Mouse (Mus musculus) natural killer cell, adult 2 months (primary cell): ENCODE data around the gene 2310011J03Rik.
"Not testable (repeated sequence)": the region's sequence is repeated elsewhere in the genome, so short reads cannot be mapped to it uniquely, and the experiment has no call there.

Experiments
- DNase-seq, 2 experiments: peaks; one replicate each; pipeline ENCODE4 v3.0.0; 2022; ENCODE audit warnings: low spot score in 2 of 2

The 2310011J03Rik gene

DNA sequence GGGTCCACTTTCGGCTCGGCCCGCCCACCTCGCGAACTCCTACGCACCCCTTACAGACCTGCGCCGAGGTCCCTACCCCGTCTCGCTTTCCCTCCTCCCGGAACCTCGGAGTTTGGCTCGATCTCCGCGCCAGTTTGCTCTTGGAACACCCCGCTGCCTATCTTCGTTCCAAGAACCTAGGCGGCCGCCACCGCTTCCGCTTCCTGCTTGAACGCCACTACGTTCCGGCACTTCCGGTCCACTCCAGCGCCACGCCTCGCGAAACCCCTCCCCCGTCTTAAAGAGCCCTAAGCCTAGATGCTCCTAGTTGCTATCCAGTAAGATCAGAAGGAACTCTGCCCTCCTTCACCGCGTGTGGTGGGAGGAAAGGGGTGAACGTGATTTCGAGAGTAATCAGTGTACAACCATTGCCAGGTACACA lies at the start of gene 2310011J03Rik:
TSS of gene 2310011J03Rik (minus strand) at position 198 of the 421 bp plus-strand sequence.
- peak; percentile 84 to 88 for DNase-seq

GRCm38 (mm10) chr10:80368392-80368791 lies 48.1 kb upstream of the 2310011J03Rik start:
- DNase-seq, result no peak

- no peak for DNase-seq
These were observed 47.6 kb upstream of the 2310011J03Rik start for GRCm38 (mm10) chr10:80367954-80368353.

DNA sequence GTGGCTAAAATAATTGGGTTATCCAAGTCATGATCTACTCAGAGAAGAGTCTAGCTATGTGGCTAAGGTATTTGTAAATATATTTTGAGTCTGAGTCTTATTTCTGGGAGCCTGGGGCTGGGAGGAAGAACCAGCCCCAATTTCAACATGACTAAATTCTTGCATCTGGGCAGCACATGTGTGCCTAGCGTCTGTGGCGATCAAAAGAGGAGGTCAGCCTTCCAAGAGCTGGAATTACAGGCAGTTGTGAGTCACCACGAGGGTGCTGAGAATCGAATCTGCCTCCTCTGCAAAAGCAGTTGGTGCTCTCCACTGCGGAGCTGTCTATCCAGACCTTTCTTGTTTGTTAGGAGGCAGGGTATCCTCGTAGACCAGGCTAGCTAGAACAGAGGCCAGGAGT lies 45.4 kb upstream of the 2310011J03Rik start:
- DNase-seq, result no peak

- no peak for DNase-seq
These were observed 43.4 kb upstream of the 2310011J03Rik start for GRCm38 (mm10) chr10:80363734-80364133.

- no peak for DNase-seq
These were observed 37.8 kb upstream of the 2310011J03Rik start for GRCm38 (mm10) chr10:80357994-80358639.

GRCm38 (mm10) chr10:80357336-80357735 lies 37.0 kb upstream of the 2310011J03Rik start:
- DNase-seq, result no peak

- DNase-seq, result no peak
These were observed 36.4 kb upstream of the 2310011J03Rik start for GRCm38 (mm10) chr10:80356737-80357136.

DNA sequence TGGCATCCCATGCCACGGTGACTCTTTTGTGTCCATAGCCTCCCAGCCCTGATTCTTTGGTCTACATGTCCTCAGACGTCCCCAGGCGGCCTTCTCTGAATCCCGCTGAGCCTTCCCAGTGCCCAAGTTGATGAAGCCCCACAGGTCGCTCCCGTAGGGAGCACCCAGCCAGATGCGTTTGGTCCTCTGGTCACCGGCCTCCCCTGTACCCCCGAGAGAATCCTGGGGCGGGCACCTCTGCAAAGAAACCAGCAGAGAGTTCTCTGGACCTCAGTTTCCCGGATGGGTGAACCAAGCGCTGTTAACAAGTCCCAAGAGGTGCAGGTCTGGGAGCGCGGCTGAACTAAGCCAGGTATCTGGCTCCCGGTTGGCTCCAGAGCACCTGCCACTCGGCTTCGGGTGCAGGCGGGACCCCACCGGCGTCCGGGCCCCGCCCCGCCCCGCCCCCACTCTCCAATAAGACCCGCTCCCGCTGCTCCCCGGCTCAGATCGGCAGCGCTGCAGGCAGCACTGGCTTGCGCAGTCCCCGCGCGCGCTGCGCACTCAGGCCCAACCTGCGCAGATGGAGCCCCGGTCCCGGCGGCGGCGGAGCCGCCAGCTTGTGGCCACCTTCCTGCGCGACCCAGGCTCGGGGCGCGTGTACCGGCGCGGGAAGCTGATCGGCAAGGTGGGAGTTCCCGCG lies 35.8 kb upstream of the 2310011J03Rik start, which contains the start of gene Plk5:
TSS of gene Plk5 (plus strand) at position 459 of the 682 bp plus-strand sequence.
- no peak for DNase-seq

DNA sequence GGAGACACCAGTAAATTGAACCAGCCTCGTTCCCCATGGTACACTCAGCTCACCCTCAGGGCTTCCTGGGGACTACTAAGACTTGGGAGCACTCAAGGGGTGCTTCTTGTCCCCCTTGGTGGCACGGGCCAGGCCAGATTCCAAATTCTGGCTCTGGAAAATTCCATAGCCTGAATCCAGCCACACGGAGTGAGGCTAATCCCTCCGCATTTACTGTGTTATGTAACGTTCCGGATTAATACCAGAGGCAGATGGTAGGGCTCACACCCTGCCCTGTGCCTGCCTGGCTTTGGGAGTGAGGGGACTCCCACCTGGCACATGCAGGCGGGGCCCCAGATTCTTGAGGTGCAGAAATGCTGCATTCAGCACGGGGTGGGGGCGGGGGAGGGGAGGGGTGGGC lies 35.1 kb upstream of the 2310011J03Rik start:
- no peak for DNase-seq

- no peak for DNase-seq
These were observed 32.4 kb upstream of the 2310011J03Rik start for GRCm38 (mm10) chr10:80352727-80353126.

DNA sequence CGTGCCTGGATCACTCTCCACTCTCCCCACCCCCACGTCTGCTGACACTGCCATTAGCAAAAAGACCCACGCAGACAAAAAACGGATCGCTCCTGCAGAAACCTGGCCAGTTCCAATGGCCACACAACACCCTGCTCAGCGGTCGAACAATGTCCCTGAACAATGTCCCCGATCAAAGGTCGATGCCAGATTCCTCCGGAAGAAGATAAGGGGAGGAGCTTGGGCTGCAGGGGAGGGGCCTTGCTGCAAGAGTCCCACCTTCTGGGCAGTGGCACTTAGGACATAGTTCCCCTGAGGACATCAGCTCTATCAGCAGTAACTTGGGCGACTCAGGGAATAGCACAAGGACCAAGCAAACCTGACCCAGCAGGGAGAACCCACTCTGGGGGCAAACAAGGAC lies 31.6 kb upstream of the 2310011J03Rik start:
- DNase-seq, result no peak

DNA sequence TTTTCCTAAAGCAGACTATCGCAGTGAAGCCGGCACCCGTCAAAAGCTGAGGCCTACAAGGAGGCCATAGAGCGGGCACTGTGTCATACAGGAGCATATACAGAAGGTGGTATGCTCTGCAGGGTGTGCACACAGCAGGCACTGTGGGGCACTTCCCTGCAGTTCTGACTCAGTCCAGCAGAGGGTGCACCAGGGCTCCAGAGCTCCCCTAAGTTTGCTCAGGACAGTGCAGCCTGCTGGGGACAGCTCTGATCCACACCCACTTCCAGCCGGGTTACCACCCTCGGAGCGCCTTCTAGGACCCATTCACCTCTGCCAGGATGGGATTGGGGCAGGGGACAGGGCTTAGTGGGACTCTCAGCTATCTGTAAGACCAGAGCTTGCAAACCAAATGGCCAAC lies 30.0 kb upstream of the 2310011J03Rik start:
- peak; percentile 74 to 84 for DNase-seq

GRCm38 (mm10) chr10:80348981-80349380 lies 28.6 kb upstream of the 2310011J03Rik start:
- no peak for DNase-seq

DNA sequence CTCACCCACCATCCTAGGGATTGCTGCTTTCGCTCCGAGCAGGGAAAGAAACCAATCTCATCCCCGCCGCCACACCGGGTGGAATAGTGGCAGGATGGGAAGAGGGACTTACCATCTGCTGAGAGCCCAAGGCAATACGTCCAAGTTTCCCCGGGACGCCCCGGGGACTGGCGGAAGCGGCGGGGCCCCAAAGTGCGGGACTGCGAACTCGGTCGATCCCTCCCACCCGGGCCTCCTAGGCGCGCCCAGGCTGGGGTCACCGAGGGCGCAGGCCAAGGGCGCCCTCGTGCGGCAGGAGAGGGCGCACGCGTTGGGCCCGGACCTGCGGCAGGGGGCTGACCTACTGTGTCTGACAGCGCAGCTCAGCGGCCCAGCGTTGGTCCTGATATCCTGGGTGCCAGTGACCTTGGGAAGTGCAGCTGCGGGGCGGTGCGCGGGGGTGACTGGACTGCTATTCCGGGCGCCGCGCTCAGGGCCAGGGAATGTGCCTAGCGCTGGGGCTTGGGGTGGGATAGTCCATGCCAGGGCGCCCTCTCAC lies 28.0 kb upstream of the 2310011J03Rik start, which contains the start of gene Adamtsl5:
TSS of gene Adamtsl5 (minus strand) at position 169 of the 538 bp plus-strand sequence.
- peak; percentile 38 to 69 for DNase-seq

GRCm38 (mm10) chr10:80347514-80347967 lies 27.2 kb upstream of the 2310011J03Rik start:
- no peak for DNase-seq

- DNase-seq, result not testable (repeated sequence)
These were observed 25.6 kb upstream of the 2310011J03Rik start for GRCm38 (mm10) chr10:80345929-80346328.

DNA sequence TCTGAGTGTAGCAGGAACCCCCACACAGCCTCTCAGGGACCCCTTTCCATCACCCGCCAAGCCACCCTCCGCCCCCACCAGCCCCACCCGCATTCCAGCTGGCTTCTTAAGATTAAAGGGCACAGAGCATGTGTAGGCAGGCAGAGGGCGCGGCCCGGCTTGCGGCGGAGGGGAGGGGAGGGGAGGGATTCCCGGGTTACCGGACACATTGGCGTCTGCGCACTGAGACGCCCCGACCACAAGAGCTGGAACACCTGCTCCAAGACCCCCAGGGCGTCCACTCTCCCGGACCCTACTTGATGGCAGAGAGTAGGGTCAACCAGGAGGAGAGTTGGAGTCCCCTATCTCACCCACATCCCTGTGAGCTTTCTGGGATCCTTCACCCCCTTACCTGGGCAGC lies 24.8 kb upstream of the 2310011J03Rik start:
- DNase-seq, result no peak

- DNase-seq, result no peak
These were observed 23.9 kb upstream of the 2310011J03Rik start for GRCm38 (mm10) chr10:80344131-80344661.

DNA sequence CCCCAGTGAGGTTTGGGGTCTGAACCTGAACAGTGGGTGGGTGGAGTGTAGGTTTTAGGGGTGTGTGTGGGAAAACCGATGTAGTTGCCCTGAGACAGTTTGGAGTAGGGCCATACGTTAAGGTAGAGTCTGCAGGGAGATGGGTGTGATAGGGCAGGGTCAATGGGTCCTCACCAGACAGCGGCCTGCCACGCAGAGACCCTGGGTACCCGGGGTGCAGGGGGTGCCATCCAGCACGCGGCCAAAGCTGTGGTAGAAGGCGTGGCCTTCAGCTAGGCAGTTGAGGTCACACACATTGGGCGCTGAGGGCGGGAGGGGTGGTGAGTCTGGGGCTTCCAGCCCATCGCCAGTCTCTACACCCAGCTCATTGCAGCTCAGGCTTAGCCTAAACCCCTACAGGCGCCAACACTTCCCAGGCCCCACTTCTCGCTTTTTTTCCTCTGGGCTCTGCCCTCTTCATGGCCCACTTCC lies 23.1 kb upstream of the 2310011J03Rik start:
- DNase-seq, result no peak

GRCm38 (mm10) chr10:80342749-80343424 lies 22.6 kb upstream of the 2310011J03Rik start:
- peak; percentile 76 to 81 for DNase-seq

- no peak for DNase-seq
These were observed 22.0 kb upstream of the 2310011J03Rik start for GRCm38 (mm10) chr10:80342305-80342748.
